Mouse (Mus musculus): ENCODE measurements around the gene Cd163. TPM values are rescaled to one million over a fixed set of nuclear protein-coding genes. Genes with fewer than 3 reads are reported as not detected.

Gene Cd163
- polyA plus RNA-seq (2015; fragmentation: Nextera tagmentation; extraction: Ambion mirVana), result 5.9 and 6.3 TPM in 2 replicates

DNA sequence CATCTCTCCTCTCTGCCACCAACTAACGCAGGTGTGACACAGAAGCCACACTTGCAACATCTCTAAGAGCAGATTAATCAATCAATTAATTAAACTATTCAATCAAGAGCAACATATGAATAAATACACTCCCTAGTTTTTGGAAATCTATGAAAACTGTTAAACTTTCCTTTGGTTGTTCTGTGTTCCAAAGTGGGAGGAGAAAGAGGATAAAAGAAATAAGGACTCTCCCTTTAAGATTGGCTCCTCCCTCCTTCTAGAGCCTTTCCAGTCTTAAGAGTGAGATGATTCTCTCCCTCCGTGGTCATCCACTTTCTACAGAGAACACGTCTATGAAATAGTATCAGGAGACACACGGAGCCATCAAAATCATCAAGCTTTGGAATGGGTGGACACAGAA is at the start of gene Cd163:
Cd163 (plus strand) TSS at position 301 of the 400 bp plus-strand sequence.

Other genes with a start within 250 kb of the Cd163 start
- not detected in 2 replicates for gene Vmn2r27, start 72.8 kb upstream of the Cd163 start, polyA plus RNA-seq (2015; fragmentation: Nextera tagmentation; extraction: Ambion mirVana)
- gene Pex5, start 110.4 kb downstream of the Cd163 start, polyA plus RNA-seq (2015; fragmentation: Nextera tagmentation; extraction: Ambion mirVana), result 29.1 and 44.4 TPM in 2 replicates
- gene Clstn3, start 160.1 kb downstream of the Cd163 start, polyA plus RNA-seq (2015; fragmentation: Nextera tagmentation; extraction: Ambion mirVana), result 9.3 and 9.4 TPM in 2 replicates
- 5.4 and 8.9 TPM in 2 replicates for gene C1rl, start 188.5 kb downstream of the Cd163 start, polyA plus RNA-seq (2015; fragmentation: Nextera tagmentation; extraction: Ambion mirVana)
- 42.4 and 49.2 TPM in 2 replicates for gene C1ra, start 207.7 kb downstream of the Cd163 start, polyA plus RNA-seq (2015; fragmentation: Nextera tagmentation; extraction: Ambion mirVana)
- gene C1s1, start 237.7 kb downstream of the Cd163 start, polyA plus RNA-seq (2015; fragmentation: Nextera tagmentation; extraction: Ambion mirVana), result 40.1 and 67.8 TPM in 2 replicates